In genomic region chr3:79783630-79784361, GRCm38 (mm10) we compare ENCODE assay signal across 8 mouse cellular contexts. TPM values are rescaled to one million over a fixed set of nuclear protein-coding genes. Genes with fewer than 3 reads are reported as not detected.
DNase-seq lines count a peak whose midpoint lies in the region; ATAC-seq and TF ChIP-seq lines count a peak whose summit lies in the region.

No protein-coding gene starts in this region.

- H3K79me2 ChIP-seq in myocyte (ENCODE audit: control insufficient read depth, insufficient read depth), result no peaks in the 10 kb centered on the region

- no peaks in the 10 kb centered on the region for H3K4me1 ChIP-seq in hindbrain, embryonic 12.5 days
- 0 out of 2 replicates have a peak, but pooled peaks cover 3% of the 10 kb centered on the region for H3K4me1 ChIP-seq in hindbrain, embryonic 10.5 days (replicated peaks)
- H3K4me1 ChIP-seq in hindbrain, embryonic 15.5 days (replicated peaks), result no peaks in the 10 kb centered on the region

- ATAC-seq in hindbrain, embryonic 12.5 days (ENCODE audit: low FRiP score), result no peak
- ATAC-seq in hindbrain, embryonic 15.5 days (ENCODE audit: low FRiP score, low read depth), result no peak
- ATAC-seq in CD4-positive, CD25-positive, alpha-beta regulatory T cell, adult 4 months, result no peak

- H3K27ac ChIP-seq in hindbrain, embryonic 12.5 days, result no peak overlapping the region
- H3K27ac ChIP-seq in hindbrain, embryonic 10.5 days, result no peak overlapping the region
- H3K27ac ChIP-seq in hindbrain, embryonic 15.5 days (replicated peaks), result no peak overlapping the region

- WGBS in hindbrain, embryonic 12.5 days, result 63% methylated on average over 10 of the region's 10 CpGs
- WGBS in hindbrain, embryonic 10.5 days, result 64% methylated on average over 10 of the region's 10 CpGs
- WGBS in hindbrain, embryonic 15.5 days, result 60% methylated on average over 10 of the region's 10 CpGs

- H3K9ac ChIP-seq in hindbrain, embryonic 12.5 days, result no peak overlapping the region
- no peak overlapping the region for H3K9ac ChIP-seq in hindbrain, embryonic 15.5 days

- DNase-seq in hindbrain, embryonic 10.5 days (ENCODE audit: low spot score), result no peak
- peak; percentile 50 for DNase-seq in embryo, embryonic 11 days
- no peak for DNase-seq in frontal cortex, postnatal 14 days (ENCODE audit: low spot score in 2 of 2)
- DNase-seq in layer of hippocampus, postnatal 10 days (ENCODE audit: low spot score in 2 of 2), result no peak

- TF ChIP-seq POLR2A in myocyte (IDR thresholded peaks at IDR 0.05; ENCODE audit: insufficient read length, low read depth), result no peak

- no peak overlapping the region for H3ac ChIP-seq in myocyte (ENCODE audit: control insufficient read depth, insufficient read length)

- no peak overlapping the region for H3K4me3 ChIP-seq in hindbrain, embryonic 12.5 days
- H3K4me3 ChIP-seq in hindbrain, embryonic 10.5 days, result no peak overlapping the region
- H3K4me3 ChIP-seq in hindbrain, embryonic 15.5 days, result no peak overlapping the region
- no peak overlapping the region for H3K4me3 ChIP-seq in myocyte

- H3K36me3 ChIP-seq in hindbrain, embryonic 12.5 days, result no peaks in the 10 kb centered on the region
- no peaks in the 10 kb centered on the region for H3K36me3 ChIP-seq in hindbrain, embryonic 10.5 days
- no peaks in the 10 kb centered on the region for H3K36me3 ChIP-seq in hindbrain, embryonic 15.5 days
- H3K36me3 ChIP-seq in myocyte (ENCODE audit: control insufficient read depth, insufficient read depth), result no peaks in the 10 kb centered on the region

- 0 out of 2 replicates have a peak overlapping the region, but pooled peaks have one; percentile 23 for H3K4me2 ChIP-seq in hindbrain, embryonic 12.5 days (replicated peaks)
- peak overlapping the region; percentile 42 for H3K4me2 ChIP-seq in hindbrain, embryonic 15.5 days
- H3K4me2 ChIP-seq in myocyte (ENCODE audit: low read depth), result peak overlapping the region; percentile 30

- 0 out of 2 replicates have a peak, but pooled peaks cover 3% of the 10 kb centered on the region for H3K27me3 ChIP-seq in hindbrain, embryonic 12.5 days
- no peaks in the 10 kb centered on the region for H3K27me3 ChIP-seq in hindbrain, embryonic 10.5 days (ENCODE audit: insufficient read depth, poor library complexity, severe bottlenecking)
- H3K27me3 ChIP-seq in hindbrain, embryonic 15.5 days, result no peaks in the 10 kb centered on the region
- H3K27me3 ChIP-seq in myocyte (ENCODE audit: control insufficient read depth, insufficient read depth, insufficient read length), result peaks cover 6% of the 10 kb centered on the region

- H3K9me3 ChIP-seq in hindbrain, embryonic 12.5 days (replicated peaks), result no peaks in the 10 kb centered on the region
- H3K9me3 ChIP-seq in hindbrain, embryonic 10.5 days, result no peaks in the 10 kb centered on the region
- H3K9me3 ChIP-seq in hindbrain, embryonic 15.5 days, result no peaks in the 10 kb centered on the region

TF ChIP-seq in myocyte, 11 proteins besides CTCF, POLR2A, EP300 and RAD21:
- TF ChIP-seq MYOD1 (IDR thresholded peaks at IDR 0.05; ENCODE audit: control insufficient read depth in 1 of 3, insufficient read length in 2 of 3, low read depth in 2 of 3), result no peak
- TF ChIP-seq USF1 (IDR thresholded peaks at IDR 0.05; ENCODE audit: low read depth), result no peak
- TF ChIP-seq E2F4 (IDR thresholded peaks at IDR 0.05; ENCODE audit: insufficient read depth), result no peak
- no peak for TF ChIP-seq MYOG (IDR thresholded peaks at IDR 0.05; ENCODE audit: control insufficient read depth in 1 of 3, insufficient read depth in 1 of 3, insufficient read length in 2 of 3, low read depth in 2 of 3)
- TF ChIP-seq TCF12 (IDR thresholded peaks at IDR 0.05; ENCODE audit: insufficient read depth, poor library complexity, severe bottlenecking), result no peak
- no peak for TF ChIP-seq SRF (IDR thresholded peaks at IDR 0.05; ENCODE audit: control insufficient read depth, insufficient read length, low read depth)
- TF ChIP-seq POLR2AphosphoS2 (IDR thresholded peaks at IDR 0.05; ENCODE audit: insufficient read length, low read depth), result no peak
- no peak for TF ChIP-seq TCF3 (IDR thresholded peaks at IDR 0.05; ENCODE audit: insufficient read length, low read depth)
- no peak for TF ChIP-seq CEBPB (IDR thresholded peaks at IDR 0.05; ENCODE audit: insufficient read depth, poor library complexity, severe bottlenecking)
- TF ChIP-seq REST (IDR thresholded peaks at IDR 0.05; ENCODE audit: insufficient read depth, insufficient read length), result no peak
- no peak for TF ChIP-seq MAX (IDR thresholded peaks at IDR 0.05; ENCODE audit: low read depth)

RNA-seq across cellular contexts. Expression of gene Rxfp1, which starts 46.1 kb away (rescaled TPM):
- not detected in 2 replicates for polyA plus RNA-seq in hindbrain, embryonic 12.5 days (2016; fragmentation: Nextera tagmentation; extraction: Ambion mirVana)
- not detected in 2 replicates for polyA plus RNA-seq in hindbrain, embryonic 10.5 days (2016; fragmentation: Nextera tagmentation; extraction: Ambion mirVana)
- polyA plus RNA-seq in hindbrain, embryonic 15.5 days (2015; fragmentation: Nextera tagmentation; extraction: Ambion mirVana), result 0.13 and 0.14 TPM in 2 replicates
- not detected for polyA plus RNA-seq in myocyte (2012; fragmentation: generic; extraction: Trizol)
- 10 to 100 TPM; 24.8 to 38.1 TPM for total RNA-seq in layer of hippocampus, postnatal 10 days (2021)
- polyA plus RNA-seq in CD4-positive, CD25-positive, alpha-beta regulatory T cell, adult 4 months (2017; shearing (Covaris generic)), result not detected
